Mouse (Mus musculus) activated CD4-positive, CD25-positive, alpha-beta regulatory T cell, adult 4 months (primary cell): ENCODE data around the gene Stk38. TPM values are rescaled to one million over a fixed set of nuclear protein-coding genes. Genes with fewer than 3 reads are reported as not detected.
A peak's percentile ranks its signal among the peaks of the same experiment; 100 is the strongest.
"Not testable (repeated sequence)": the region's sequence is repeated elsewhere in the genome, so short reads cannot be mapped to it uniquely, and the experiment has no call there.

Source experiments
- ATAC-seq: one replicate; pipeline ENCODE4 v1.8.0; 2017
- polyA plus RNA-seq, 2 experiments: library from polyadenylated mRNA; unstranded; fragments of 100-300 nt; shearing (Covaris generic); gene quantifications; one replicate each; pipeline ENCODE4 v1.2.1; 2017

The Stk38 gene
- polyA plus RNA-seq, 2 experiments from 2014 or later = 196 to 222 TPM

DNA sequence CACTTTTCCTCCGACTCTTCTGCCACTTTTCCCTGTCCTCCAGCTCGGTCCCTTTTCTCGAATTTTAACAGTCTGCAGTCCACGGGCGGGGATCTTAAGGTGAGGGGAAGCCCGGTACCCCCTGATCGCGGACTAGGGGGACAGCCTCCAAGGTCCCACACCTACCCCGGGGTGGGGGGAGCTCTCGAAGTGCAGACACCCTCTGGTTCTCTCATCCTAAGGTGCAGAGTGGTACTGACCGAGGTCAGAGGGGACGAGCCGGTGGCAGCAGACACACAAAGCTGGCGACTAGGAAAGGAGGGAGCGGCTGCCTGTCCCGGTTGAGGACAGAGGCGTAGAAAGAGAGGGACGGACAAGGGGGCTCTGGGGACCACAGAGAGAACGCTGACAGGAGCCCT lies 553 bp downstream of the Stk38 start:
- ATAC-seq = no peak

DNA sequence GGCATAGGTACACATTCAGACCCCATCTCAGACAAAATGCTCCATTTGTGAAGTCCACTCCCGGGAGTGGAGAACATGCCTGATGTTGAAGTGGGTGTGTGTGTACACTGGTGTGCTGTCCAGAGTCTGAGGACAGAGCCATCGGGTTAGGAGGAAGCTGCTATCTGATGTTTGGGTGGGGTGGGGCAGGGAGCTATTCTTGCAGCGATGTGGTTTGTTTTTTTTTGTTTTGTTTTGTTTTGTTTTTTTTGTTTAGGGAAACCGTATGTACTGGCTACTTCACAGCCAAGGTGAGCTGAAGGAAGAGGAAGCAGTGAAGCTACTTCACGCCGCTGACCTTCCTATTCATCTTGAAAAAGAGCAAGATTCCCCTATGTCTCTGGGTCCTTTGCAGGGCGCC lies 983 bp downstream of the Stk38 start:
- no peak for ATAC-seq

GRCm38 (mm10) chr17:29005002-29005401 lies 2.8 kb downstream of the Stk38 start:
- ATAC-seq = no peak

- no peak for ATAC-seq
These were observed 4.1 kb downstream of the Stk38 start for GRCm38 (mm10) chr17:29003740-29004139.

GRCm38 (mm10) chr17:29000465-29000864 lies 7.3 kb downstream of the Stk38 start:
- ATAC-seq = no peak

- peak; percentile 32 for ATAC-seq
These were observed 13.2 kb downstream of the Stk38 start for GRCm38 (mm10) chr17:28994615-28995014.

DNA sequence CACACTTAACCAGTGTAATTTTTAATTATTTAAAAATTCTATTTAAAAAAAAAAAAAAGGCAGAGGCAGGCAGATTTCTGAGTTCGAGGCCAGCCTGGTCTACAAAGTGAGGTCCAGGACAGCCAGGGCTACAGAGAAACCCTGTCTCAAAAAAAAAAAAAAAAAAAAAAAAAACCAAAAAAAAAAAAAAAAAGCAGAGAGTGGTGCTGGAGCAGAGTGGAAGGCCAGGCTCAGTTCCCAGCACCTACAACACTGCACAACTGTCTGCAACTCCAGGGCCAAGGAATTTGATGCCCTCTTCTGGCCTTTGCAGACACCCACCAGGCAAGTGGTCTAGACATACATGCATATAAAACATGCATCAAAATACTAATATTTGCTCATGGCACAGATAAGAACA lies 14.8 kb downstream of the Stk38 start:
- not testable (repeated sequence) for ATAC-seq

DNA sequence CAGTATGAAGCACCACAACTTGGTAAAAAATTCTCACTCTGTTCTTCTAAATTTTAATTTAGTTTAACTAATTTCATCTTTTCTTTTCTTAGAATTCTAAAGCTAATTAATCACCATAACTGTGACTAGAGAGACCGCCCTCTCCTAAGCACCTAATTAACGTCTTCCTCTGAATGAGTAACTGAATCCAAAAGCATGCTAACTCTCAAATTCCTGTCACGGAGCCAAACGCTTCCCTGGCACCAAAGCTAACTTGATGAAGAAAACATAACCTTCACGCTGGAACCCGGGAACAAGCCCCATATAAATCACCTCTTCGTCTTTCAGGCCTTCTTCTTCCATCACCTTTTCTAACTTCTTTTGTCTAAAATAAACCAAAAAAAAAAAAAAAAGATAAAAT lies 15.7 kb downstream of the Stk38 start:
- ATAC-seq = no peak

DNA sequence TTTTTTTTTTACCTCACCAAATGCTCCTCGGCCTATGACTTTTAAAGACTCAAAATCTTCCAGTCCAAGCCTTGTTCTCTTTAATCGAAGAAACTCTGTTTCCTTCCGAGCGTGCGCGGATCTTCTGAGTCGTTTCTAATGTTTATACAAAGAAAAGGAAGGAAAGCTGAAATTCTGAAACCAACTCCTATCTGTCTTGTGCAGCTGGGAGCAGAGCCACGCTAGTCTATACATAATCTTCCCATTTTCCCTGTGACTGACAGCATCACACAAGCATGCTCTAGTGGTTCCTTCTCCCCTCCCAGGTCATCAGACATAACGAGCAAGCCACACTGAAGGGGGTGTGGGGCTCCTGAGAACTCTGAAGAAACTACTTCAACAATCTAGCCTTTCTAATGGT lies 16.5 kb downstream of the Stk38 start:
- ATAC-seq = no peak

GRCm38 (mm10) chr17:28990060-28990459 lies 17.7 kb downstream of the Stk38 start:
- ATAC-seq = no peak

DNA sequence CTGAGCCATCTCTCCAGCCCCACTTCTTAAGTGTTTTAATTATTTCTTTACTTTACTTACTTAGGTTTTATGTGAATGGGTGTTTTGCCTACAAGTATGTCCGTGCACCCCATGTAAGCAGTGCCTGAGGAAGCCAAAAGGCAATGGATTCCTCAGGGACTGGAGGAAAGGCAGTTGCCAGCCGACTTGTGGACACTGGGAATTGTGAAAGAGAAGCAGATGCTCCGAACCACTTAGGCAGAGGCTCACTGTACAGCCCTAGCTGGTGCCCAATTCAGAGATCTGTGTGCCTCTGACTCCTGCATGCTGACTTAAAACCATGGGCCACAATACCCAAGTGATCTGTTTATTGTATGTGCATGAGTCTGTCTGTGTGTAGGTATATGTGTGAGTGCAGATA lies 18.8 kb downstream of the Stk38 start:
- no peak for ATAC-seq

GRCm38 (mm10) chr17:28988291-28988690 lies 19.5 kb downstream of the Stk38 start:
- ATAC-seq = no peak

DNA sequence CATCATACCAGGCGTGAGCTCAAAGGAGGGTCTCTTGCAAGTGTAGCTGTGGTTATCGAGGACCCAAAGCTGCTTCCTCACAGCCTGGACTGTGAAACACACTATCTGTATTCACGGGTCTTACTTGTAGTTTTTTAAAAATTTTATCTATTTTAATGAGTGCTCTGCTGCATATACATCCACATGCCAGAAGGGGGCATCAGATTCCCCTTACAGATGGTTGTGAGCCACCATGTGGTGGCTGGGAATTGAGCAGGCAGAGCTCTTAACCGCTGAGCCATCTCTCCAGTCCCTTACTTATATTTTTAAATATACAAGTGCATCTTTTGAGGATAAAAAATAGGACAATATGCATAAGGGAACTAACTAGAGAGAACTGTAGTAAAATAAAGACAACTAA lies 20.1 kb downstream of the Stk38 start:
- ATAC-seq = peak; percentile 71

DNA sequence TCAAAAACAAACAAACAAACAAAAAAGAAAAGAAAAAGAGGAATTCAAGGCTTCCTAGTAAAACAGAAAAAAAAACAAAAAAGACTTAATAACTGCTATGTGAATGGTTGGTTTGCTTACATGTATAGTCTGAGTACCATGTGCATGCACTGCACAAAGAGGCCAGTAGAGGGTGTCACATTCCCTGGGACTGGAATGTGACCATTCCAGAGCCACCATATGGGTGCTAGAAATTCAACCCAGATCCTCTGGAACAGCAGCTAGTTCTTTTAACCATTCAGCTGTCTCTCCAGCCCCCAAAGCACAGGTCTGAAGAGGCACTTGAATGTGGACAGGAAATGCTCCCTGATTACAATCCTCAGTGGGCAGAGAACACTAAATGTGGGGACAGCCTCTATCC lies 21.0 kb downstream of the Stk38 start:
- ATAC-seq = no peak

DNA sequence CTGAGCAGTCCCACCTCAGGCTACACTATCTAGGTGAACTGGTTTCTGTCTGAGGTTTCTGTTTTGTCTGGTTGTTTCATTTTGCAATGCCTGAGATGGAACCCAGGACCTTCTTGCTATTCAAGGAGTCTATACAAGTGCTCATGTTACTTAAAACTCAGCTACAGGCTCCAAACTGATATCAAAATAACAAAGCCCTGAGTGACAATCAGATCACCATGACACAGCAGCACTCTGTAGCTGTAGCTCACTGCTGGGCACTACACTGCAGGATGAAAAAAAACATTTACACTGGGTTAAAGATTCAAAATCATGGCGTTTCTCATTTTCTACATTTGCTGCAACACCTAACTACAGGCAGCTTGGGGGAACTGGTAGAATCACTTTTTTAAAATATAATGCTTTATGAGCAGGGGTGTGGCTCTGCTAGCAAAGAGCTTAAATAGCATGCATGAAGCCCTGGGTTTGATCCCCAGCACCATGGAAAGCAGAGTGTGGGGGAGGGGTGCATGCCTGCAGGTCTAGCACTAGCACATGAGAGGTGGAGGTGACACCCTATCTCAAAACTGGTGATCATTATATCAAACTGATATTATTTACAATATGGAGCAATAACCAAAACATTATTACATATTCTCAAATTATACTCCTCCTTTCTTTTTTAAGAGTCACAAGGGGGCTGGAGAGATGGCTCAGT lies 22.9 kb downstream of the Stk38 start:
- ATAC-seq = no peak

- ATAC-seq = no peak
These were observed 25.2 kb downstream of the Stk38 start for GRCm38 (mm10) chr17:28982591-28982990.

GRCm38 (mm10) chr17:28981081-28981480 lies 26.7 kb downstream of the Stk38 start:
- ATAC-seq = no peak

DNA sequence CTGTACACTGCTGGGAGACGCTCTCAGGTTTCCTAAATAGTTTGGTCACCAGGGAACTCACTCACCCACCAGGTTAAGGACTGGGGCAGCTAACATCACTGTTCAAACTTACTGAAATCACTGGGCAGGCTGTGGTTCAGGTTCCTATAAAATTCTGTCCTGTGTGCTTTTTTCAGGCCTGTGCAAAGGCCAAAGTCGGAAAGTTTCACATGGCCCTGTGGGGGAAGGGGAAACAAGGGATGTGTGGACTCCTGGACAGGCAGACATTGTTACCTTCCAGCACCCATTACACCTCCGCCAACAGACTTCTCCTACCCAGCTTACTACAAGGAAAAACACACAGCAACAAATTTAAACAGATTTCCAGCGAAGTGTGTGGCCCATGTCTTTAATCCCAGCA lies 28.7 kb downstream of the Stk38 start:
- no peak for ATAC-seq

GRCm38 (mm10) chr17:28970122-28970521 lies 37.7 kb downstream of the Stk38 start:
- no peak for ATAC-seq

- peak; percentile 49 for ATAC-seq
These were observed 40.7 kb downstream of the Stk38 start for GRCm38 (mm10) chr17:28967021-28967610.

- no peak for ATAC-seq
These were observed 46.2 kb downstream of the Stk38 start for GRCm38 (mm10) chr17:28961596-28961995.

- no peak for ATAC-seq
These were observed 47.2 kb downstream of the Stk38 start for GRCm38 (mm10) chr17:28960597-28960996.

DNA sequence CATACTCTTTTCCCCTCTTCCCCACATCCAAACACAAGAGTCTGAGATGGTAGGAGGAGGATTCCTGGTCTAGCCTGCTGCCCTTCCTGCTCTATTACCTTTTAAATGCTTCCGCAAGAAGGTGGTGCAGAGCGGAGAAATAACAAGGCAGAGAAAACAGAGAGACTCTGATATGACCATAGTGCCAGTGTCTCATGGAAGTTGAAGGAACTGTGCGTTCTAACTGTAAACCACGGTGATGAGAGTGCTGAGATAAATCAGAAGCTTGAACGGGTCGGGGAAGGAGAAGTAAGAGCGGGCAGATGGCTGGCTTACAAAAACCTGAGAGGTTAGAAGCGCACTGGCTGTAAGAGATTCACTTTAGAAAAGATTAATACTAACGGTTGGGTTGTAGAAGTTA lies 53.4 kb downstream of the Stk38 start:
- no peak for ATAC-seq

DNA sequence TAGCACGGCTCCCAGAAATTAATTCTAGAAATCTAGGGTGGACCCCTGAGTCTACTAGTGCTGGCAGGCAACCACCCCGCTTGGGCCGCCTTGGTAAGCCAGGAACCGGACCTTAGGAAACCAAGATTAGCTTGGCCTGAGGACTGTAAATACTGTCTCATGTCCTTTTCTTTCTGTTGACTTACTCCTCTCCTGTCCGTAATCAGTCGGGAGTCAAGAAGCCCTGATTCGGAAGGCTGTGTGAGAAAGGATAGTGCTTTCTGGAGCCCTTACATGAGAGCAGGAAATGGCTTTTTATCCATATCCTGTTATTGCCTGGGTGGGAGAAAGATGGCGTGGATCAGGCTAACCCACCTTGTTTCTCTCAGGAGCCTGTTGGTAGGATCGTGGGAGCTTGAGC lies 54.5 kb downstream of the Stk38 start:
- no peak for ATAC-seq
